Mouse (Mus musculus) megakaryocyte progenitor cell, adult 5-6 weeks (primary cell): ENCODE results near the gene Usp32. TPM values are rescaled to one million over a fixed set of nuclear protein-coding genes. Genes with fewer than 3 reads are reported as not detected.

ENCODE experiments used
- ATAC-seq: replicated peaks from 2 replicates; pipeline ENCODE4 v1.8.0; 2016; ENCODE audit warnings: mild to moderate bottlenecking, moderate TSS enrichment, inconsistent platforms; ENCODE audit not compliant: poor library complexity
- total RNA-seq, 2 experiments: library from RNA; stranded (forward) in 1 of 2; stranded (reverse) in 1 of 2; fragments of 157-497, 149-512 nt in 1 of 2; fragments of 200-1000 nt in 1 of 2; gene quantifications; 2 replicates each; pipeline versions ENCODE4 v1.2.3 to v1.2.4; 2015 to 2017

Usp32 gene
- total RNA-seq, 2 experiments from 2014 or later: 11.1 to 12.6 TPM

GRCm38 (mm10) chr11:84988341-84988919 is 151.5 kb downstream of the Usp32 start:
- no peak for ATAC-seq

- ATAC-seq: no peak
Measured at GRCm38 (mm10) chr11:84985421-84985820, 154.5 kb downstream of the Usp32 start.

GRCm38 (mm10) chr11:84980697-84981096 is 159.3 kb downstream of the Usp32 start:
- no peak for ATAC-seq

- peak; percentile 92 for ATAC-seq
Measured at GRCm38 (mm10) chr11:84979351-84979750, 160.6 kb downstream of the Usp32 start.

- peak; percentile 64; the same call in 1 of the 2 replicates for ATAC-seq
Measured at GRCm38 (mm10) chr11:84978113-84978512, 161.8 kb downstream of the Usp32 start.

- no peak for ATAC-seq
Measured at GRCm38 (mm10) chr11:84977385-84977952, 162.5 kb downstream of the Usp32 start.

- no peak for ATAC-seq
Measured at GRCm38 (mm10) chr11:84976706-84977105, 163.3 kb downstream of the Usp32 start.

- ATAC-seq: no peak
Measured at GRCm38 (mm10) chr11:84974582-84974981, 165.4 kb downstream of the Usp32 start.

- ATAC-seq: no peak
Measured at GRCm38 (mm10) chr11:84973661-84974060, 166.3 kb downstream of the Usp32 start.

GRCm38 (mm10) chr11:84972067-84972466 is 167.9 kb downstream of the Usp32 start:
- ATAC-seq: no peak

GRCm38 (mm10) chr11:84968775-84969174 is 171.2 kb downstream of the Usp32 start:
- ATAC-seq: no peak

GRCm38 (mm10) chr11:84968309-84968708 is 171.7 kb downstream of the Usp32 start:
- ATAC-seq: no peak

GRCm38 (mm10) chr11:84967113-84967512 is 172.8 kb downstream of the Usp32 start:
- ATAC-seq: no peak

- no peak for ATAC-seq
Measured at GRCm38 (mm10) chr11:84966696-84967095, 173.3 kb downstream of the Usp32 start.

GRCm38 (mm10) chr11:84963556-84963955 is 176.4 kb downstream of the Usp32 start:
- ATAC-seq: no peak

GRCm38 (mm10) chr11:84962536-84962935 is 177.4 kb downstream of the Usp32 start:
- no peak for ATAC-seq

GRCm38 (mm10) chr11:84961571-84961970 is 178.4 kb downstream of the Usp32 start:
- no peak for ATAC-seq

- no peak for ATAC-seq
Measured at GRCm38 (mm10) chr11:84960780-84961179, 179.2 kb downstream of the Usp32 start.

- ATAC-seq: no peak
Measured at GRCm38 (mm10) chr11:84960291-84960690, 179.7 kb downstream of the Usp32 start.

- no peak for ATAC-seq
Measured at GRCm38 (mm10) chr11:84959701-84960181, 180.2 kb downstream of the Usp32 start.

- ATAC-seq: no peak
Measured at GRCm38 (mm10) chr11:84959181-84959580, 180.8 kb downstream of the Usp32 start.

GRCm38 (mm10) chr11:84958271-84958630 is 181.7 kb downstream of the Usp32 start:
- ATAC-seq: no peak
